Mouse (Mus musculus) retina, postnatal 1 day (tissue): Measurements from ENCODE around the gene Tle6.
A peak's percentile ranks its signal among the peaks of the same experiment; 100 is the strongest.

Experiments
- DNase-seq: peaks from one replicate; pipeline ENCODE4 v3.0.0-alpha.2; 2012

The Tle6 gene

DNA sequence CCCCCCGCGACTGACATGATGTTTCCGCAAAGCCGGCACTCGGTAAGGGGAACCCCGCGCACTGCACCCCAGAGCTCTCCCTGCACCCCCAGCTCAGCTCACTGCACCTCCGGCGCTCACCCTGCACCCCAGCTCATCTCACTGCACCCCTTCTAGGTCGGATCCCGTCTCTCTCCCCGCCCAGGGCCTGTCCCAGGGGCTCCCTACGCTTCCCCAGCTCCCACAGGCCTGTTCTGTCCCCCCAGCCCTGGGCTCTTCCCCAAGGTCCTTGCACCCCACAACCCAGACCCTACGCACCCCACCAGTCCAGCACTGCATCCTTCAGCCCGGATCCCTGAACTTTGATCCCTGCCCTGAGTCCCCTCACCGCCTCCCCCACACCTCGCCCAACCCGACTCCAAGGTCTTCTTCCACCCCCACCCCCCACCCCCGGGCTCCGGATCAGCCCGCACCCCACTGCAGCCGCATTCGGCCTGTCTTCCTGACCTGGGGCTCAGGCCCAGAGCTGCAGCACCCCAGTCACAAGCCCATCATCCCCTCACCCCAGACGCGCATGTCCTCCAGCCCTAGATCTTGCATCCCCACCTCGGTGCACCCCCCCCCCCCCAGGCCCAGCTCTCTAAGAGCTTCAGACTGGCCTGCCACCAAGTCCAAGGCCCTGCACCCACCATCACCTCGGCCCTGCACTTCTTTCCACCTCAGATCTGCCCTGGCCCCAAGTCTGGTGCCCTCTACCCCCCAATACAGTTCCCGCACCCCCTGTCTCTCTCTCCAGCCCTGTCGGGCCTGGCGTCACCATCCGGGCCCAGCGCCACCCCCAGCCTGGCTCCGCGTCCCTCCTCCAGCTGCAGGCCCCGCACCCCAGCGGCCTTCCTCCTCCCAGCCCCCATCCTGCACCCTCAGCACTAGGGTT is 41.0 kb downstream of the Tle6 start:
- peak; percentile 60 for DNase-seq

DNA sequence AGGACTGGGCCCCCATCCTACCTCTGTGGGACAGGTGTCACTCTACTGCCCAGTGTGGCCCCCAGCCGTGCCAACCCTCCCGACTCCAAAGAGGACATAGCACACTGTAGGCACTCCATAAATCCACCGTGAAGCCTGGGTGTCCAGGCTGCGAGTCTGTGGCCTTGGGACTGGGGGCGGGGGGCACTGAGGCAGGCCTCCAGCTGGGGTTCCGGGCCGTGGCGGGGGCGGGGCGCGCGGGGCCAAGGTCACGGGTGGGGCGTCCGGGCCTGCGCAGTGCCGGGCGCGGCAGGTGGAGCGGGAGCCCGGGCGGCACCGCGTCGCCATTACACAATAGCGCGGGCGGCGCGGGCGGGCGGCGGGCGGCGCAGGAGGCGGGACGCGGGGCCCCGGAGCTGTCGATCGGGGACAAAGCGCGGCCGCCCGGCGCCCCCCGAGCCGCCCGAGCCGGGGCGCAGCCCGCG is 41.7 kb downstream of the Tle6 start, which contains the start of gene Aes:
TSS of gene Aes (plus strand) at position 326 of the 464 bp plus-strand sequence.
- peak; percentile 74 for DNase-seq

DNA sequence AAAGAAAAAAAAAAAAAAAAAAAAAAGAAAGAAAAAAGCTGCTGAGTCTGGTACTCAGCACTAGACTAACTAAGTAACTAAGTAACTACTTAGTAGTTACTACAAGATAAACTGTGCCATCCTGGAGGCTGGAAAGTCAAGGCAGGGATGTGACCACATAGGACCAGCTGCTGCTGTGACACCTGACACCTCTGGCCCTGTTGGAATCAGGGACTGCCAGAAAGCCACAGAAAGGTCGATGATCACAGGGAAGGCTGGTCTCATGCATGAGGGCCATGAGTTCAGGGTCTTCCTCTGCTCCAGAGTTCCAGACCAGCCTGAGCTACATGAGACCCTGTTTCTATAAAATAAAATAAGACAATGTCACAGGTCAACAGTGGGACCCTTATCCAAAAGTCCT is 43.4 kb downstream of the Tle6 start:
- DNase-seq: no peak

DNA sequence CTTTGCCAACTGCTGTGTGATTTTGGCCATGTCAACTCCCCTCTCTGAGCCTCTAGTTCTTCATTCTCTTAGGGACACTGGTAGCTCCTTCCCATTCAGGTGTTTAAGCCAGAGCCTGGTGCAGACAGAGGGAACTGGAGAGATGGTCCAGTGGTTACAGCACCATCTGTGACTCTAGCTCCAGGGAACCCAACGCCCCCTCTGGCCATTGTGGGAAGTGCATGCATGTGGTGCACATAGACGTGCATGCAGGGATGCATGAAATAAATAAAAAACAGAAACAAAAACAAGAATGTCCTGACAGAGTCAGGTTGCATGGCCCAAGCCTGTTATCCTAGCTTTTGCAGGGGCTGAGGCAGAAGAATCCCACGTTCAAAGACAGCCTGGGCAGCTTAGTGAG is 44.6 kb downstream of the Tle6 start:
- DNase-seq: no peak

DNA sequence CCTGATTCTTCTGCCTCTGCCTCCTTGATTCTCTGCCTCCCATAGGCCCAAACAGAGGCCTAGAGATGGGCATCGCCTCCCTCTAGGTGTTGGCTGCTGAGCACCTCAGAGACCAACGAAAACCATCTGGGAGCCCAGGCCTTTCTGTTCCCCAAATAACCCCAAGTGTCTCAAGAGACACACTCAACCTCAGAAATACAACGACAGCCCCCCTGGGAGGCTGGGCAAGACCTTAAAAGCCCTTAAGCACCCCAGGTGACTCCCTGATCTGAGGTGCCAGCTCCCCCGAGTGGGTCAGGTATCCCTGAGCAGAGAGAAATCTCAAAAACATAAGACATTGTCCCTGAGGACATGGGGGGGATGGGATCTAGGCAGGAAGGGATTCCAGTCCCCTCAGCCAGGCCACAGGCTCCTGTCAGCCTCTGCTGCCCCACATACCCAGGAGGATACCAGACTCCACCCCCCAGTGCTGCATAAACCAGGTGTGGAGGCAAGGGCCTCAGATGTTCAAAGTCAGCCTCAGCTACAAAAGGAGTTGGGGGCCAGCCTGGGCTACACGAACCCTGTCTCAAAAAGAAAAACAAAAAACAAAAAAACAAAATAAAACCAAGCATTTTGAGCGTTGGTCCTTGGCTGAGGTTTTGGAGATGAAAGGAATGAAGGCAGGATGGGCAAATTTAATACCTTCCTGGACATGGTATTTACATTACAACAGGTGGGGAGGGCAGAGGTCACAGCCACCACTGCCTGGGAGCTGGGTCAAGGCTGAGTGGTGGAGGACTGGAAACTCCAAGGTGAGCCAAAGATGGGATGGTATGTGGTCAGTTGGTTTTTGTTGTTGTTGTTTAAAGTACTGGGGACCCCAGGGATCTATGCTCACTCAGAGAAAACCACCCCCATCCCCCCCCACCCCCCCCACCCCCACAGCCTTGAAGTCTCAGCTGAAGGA is 46.8 kb downstream of the Tle6 start:
- no peak for DNase-seq

DNA sequence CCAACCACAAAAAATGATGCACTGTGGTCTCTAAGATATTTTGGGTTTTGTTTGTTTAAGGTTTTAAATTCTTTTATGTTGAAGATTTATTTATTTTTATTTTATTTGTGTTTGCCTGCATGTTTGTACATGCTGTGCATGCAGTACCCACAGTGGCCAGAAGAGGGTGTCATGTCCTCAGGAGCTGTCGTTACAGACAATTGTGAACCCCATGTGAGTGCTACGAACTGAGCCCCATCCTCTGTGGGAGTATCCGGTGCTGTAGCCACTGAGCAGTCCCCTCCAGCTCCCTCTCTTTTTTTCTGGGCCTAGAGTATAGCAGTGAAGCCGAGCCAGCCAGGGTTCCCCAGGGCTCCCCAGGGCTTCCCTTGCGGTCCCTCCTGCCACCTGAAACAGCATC is 47.6 kb downstream of the Tle6 start:
- DNase-seq: no peak

DNA sequence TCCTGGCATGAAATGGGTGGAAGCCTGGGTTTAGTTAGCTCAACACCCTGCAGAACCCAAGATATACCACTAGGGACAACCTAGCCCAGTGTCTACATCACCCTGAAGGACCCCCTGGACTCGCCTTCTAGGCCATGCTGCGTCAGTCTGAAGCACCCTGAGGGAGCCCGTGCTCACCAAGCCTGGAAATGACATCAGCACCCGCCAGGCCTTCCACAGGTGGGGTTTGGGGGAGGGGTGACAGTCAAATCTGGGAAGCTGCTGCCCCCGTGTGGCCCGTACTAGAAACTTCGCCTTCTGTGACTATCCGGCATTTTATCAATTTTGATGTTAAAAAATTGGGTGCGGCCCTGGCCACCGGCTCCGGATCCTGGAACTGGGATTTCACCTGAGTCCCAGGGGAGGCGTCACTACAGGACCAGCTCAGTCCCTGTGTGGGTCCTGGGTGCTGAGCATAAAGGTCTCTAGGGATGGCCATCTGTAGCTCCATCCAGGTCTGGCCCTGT is 49.2 kb downstream of the Tle6 start:
- DNase-seq: peak; percentile 92

DNA sequence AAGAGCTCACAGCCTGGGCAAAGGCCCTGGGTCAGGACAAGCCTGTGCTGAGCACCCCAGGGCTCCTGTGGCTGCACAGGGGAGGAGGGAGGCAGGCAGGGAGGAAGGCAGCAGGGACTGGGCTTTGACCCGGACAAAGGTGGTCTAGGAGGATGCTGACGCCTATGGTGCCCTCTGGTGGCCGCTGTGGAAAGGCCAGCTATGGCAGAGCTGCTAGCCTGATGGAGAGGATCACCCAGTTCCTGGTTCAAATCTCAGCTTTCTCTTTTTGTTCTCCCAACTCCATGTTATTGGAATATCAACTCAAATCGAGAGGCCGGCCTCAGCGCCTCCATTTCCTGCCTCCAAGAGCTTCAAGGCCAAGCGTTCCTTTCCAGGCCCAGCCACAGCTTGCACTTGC is 50.6 kb downstream of the Tle6 start:
- DNase-seq: peak; percentile 78

DNA sequence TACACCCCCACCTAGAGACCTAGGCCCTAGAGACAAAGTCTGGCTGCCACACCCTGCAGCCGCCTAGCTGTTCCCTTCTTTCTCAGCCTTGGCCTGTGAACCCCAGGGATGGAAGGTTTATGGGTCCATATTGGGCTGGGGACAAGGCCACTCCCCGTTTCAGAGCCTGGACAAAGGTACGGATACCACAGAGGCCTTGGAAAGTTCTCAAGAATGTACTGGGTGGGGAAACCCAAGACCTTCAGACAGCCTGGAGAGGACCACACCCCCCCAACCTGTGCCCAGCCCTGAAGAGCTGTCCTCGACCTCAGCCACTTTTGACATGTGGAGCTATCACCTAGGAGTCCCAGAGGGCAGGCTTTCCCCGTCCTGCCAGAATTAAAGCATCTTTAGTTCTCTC is 51.9 kb downstream of the Tle6 start:
- DNase-seq: no peak

DNA sequence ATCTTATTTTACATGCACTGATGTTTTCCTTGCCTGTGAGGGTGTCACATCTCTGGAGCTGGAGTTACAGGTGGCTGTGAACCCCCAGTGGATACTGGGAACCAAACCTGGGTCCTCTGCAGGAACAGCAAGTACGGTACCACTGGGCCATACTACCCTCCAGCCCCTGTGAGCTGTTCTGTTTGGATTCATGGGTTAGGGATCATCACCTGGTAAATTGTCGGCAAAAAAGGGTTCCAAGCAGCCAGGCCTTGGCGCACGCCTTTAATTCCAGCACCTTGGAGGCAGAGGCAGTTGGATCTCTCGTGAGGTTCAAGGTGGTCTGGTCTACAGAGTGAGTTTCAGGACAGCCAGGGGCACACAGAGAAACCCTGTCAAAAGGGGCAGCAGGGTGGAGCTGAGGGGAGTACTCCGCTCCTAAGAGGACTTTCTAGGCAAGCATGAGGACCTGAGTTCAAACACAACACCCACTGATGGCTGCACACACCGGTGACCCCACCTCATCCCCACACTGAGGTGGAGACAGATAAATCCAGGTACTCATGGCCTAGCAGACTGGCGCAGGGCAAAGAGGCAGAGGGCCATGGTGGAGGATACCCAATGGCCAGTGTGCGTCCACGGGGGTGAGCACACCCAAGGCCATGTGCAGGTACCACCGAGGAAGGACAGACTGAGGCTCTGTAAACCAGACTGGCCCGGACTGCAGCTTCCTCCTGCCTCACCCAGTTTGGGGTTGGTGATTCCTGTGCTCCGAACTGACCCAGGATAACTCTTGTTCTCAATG is 53.9 kb downstream of the Tle6 start:
- no peak for DNase-seq

DNA sequence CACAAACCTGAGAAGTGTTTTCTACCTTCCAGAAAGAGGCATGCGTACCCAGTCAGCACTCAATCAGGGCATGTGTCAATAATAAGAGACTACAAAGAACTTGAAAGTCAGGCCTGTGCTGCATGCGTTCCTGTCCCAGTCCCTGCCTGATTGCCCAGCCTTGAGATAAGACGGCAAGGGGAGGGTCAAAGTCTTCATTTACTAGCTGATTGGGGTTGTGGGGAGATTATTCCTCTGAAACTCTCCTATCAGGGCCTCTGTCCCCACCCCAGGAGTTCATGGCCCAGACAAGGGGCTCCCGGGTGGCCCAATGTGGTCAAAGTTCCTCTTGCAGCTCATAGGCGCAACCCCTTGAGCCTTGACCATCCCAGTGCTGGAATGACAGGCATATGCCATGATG is 54.5 kb downstream of the Tle6 start:
- DNase-seq: no peak

DNA sequence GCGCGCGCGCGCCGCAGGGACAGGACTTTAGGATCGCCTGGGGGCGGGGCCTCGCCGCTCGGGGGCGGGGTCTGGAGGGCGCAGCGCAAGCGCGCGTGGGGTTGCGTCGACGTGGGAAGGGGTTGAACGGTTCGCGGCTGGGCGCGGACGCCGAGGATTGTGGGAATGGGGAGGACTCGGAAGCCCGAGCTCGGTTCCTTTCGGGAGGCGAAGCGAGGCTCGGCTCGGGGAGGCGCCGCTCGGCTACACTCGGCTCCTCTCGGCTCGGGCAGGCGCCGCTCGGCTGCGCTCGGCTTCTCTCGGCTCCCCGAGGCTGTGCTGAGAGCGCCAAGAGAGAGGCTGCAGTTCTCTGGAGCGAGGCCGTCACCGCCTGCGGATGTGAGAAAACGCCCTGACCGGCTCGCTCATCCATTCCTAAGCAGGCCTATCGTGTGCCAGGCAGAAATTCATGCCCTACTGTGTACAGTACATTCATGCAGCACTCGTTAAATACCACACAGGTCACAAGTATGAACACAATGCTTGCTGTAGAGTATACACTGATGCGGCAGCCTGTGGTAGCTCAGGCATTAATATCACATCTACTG is 55.6 kb downstream of the Tle6 start, which contains the start of gene Gna11:
TSS of gene Gna11 (minus strand) at position 30 of the 587 bp plus-strand sequence.
- peak; percentile 99 for DNase-seq

DNA sequence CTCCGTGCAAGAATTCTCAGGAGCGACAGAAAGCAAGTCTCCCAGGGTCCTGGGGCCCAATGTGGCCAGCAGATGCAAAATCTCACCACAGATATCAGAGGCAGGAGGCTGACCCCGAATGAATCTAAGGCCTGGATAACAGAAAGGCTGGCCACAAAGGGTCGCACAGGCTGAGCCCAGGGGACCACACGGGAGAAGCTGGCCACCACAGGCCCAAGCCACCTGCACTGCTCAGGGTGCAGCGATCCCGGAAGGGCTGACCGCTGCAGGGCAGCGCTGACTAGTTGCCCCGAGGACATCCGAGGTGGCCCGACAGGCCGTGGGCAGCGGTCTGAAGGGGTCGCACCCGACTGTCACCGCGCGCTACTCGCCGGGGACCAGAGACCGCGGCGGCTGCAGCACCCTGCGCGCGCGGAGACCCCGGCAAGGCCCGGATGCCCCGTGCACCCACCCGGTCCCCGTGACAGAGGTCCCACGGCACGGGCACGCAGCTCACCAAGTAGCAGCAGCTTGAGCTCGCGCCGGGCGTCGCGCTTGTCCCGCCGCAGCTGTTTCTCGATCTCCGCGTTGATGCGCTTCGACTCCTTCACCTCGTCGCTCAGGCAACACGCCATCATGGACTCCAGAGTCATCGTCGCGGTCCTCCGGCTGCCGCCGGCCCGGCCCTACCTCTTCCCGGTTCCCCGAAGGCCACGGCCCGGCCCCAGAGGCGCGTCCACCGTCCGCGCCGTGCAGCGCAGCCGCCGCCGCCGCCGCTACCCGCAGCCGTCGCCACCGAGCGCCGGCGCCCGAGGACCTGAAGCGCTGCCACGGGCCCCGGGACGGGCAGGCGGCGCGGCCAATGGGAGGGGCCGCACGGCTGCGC is 56.3 kb downstream of the Tle6 start:
- DNase-seq: no peak

DNA sequence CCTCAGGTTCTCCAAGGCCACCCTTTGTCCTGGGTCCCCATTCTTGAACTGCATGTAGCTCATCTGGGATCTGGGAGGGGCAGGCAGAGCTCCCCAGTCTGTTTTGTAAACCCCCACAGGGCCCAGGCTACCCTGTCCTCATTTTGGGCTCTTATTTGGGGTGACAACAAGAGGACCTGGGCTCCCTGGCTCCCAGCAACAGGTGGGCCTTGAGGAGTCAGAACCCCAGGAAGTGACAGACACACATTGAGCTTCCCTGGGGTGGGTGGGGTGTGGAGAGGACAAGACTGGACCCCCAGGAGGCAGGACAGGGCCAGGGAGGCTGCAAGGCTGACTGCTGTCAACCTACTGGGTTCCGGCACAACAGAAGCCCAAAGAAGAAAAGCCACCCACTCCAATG is 57.2 kb downstream of the Tle6 start:
- DNase-seq: no peak

DNA sequence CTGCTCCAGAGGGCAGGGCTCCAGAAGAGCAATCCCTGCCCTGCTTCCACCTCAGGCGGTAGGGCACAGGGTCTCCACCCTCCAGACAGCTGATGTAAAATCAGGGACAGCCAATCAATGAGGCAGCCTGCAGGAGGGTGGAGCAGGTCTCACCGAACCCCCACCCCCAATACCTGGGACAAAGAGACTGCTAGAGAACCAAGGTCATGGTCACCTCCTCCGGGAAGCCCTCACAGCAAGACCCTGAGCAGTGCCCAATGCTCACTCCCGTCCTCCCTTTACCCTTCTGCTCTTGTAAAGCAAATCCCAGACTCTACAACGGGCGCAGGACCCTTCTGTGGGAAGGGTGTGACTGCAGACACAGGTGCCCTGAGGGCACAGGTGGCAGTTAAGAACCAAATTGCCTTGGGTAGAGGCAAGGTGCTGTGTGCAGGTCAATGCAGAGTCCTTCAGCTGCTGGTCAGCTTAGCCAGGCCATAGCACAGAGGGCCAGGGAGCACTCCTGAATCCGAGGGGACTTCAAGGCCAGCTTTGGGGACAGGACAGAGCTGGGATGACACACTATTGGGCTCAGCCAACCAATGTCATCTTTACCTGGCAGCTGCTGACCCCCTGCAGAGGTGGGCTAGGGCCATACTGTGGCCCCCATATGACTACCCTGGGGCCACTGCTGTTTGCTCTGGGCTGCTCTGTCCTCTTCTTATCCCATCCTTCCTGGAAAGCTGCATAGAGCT is 58.0 kb downstream of the Tle6 start:
- no peak for DNase-seq

DNA sequence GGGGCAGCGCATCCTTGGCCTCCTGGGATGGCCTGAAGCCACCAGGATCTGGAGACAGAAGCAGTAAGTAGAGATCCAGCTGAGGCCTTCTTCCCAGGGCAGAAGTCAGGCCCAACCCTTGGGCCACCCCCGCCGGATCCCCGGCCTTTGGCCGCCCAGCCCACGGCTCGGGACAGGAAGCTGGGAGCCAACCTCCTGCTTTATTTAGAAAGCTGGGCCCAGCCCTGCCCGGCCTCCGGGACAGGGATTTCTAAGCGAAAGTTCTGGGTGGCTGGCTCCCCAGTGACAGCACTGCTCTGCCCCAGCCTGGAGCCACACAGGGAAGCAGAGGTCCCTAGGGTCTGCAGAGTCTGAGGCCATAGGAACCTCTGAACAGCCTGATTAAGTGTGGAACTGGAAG is 59.1 kb downstream of the Tle6 start:
- no peak for DNase-seq

DNA sequence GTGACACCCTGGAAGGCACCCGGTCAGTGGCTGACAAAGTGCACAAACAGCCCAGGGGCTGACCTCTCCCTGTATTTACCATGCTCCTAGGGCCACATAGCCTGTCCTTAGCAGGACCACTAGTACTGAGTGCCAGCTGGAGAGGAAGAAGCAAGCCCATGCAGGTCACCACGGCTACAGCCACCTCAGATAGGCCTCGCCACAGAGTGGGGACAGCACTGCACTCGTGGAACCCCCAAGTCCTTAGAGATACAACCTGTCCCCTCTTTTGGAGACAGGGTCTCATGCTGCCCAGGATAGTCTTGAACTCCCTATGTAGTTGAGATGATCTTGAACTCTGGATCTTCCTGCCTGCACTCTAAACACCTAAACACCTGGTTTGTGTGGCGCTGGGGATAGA is 59.5 kb downstream of the Tle6 start:
- DNase-seq: no peak
